Comparison of ENCODE assay signal across 9 mouse cellular contexts in genomic region chr11:108224233-108224973, GRCm38 (mm10).
A peak's percentile ranks its signal among the peaks of the same experiment; 100 is the strongest.
DNase-seq lines count a peak whose midpoint lies in the region; ATAC-seq and TF ChIP-seq lines count a peak whose summit lies in the region.
"Had no signal": no experiment of that assay in that cellular context is flagged by ENCODE, and none has a peak within 500 bp of the region (broad histone marks: within the 10 kb centered on the region; RNA-seq: fewer than 3 reads in every experiment).

No protein-coding gene starts in this region.

- no peak for ATAC-seq in heart, embryonic 11.5 days (replicated peaks; ENCODE audit: insufficient number of reproducible peaks, low FRiP score, low TSS enrichment)
- 0 out of 2 replicates have a peak, but pooled peaks have one; percentile 20 for ATAC-seq in lung, embryonic 15.5 days (ENCODE audit: borderline replicate concordance, extremely low read depth, low FRiP score, low TSS enrichment)

- no peak for TF ChIP-seq POLR2A in heart, adult 2 months (IDR thresholded peaks at IDR 0.05; ENCODE audit: insufficient read depth, low read depth, low read length)

- peak overlapping the region; percentile 39 for H3K4me2 ChIP-seq in heart, embryonic 11.5 days
- H3K4me2 ChIP-seq in lung, embryonic 15.5 days, result no peak overlapping the region
- H3K4me2 ChIP-seq: liver, embryonic 15.5 days had no signal

- intact Hi-C loops in heart, adult 2 months (cut with DNase I), result no loop called here

- no peaks in the 10 kb centered on the region for H3K9me3 ChIP-seq in heart, embryonic 11.5 days (replicated peaks; ENCODE audit: control insufficient read depth, low read length)
- H3K9me3 ChIP-seq in lung, embryonic 15.5 days, result no peaks in the 10 kb centered on the region
- H3K9me3 ChIP-seq: liver, embryonic 15.5 days had no signal

- no peak overlapping the region for H3K4me3 ChIP-seq in heart, embryonic 11.5 days (ENCODE audit: low read depth, low read length)
- H3K4me3 ChIP-seq in heart, adult 2 months, result no peak overlapping the region
- H3K4me3 ChIP-seq in lung, embryonic 15.5 days, result no peak overlapping the region
- H3K4me3 ChIP-seq: liver, embryonic 15.5 days had no signal

- DNase-seq in heart, adult 2 months, result no peak
- DNase-seq in lung, postnatal 36 days, result no peak
- DNase-seq in cerebellum, adult 9-11 months, result peak; percentile 16
- peak; percentile 63 for DNase-seq in skeletal muscle tissue, adult 2 months (ENCODE audit: low read depth, low spot score)
- DNase-seq in adrenal gland, postnatal 25 days, result no peak
- DNase-seq in embryo, embryonic 11 days, result no peak

- 35% methylated on average over 11 of the region's 11 CpGs for WGBS in heart, embryonic 11.5 days (ENCODE audit: insufficient replicate concordance)
- whole genome bisulfite sequencing in heart, adult 2 months, result 60% methylated on average over 11 of the region's 11 CpGs
- WGBS in lung, embryonic 15.5 days, result 43% methylated on average over 11 of the region's 11 CpGs

- H3K27ac ChIP-seq in heart, embryonic 11.5 days (ENCODE audit: low read depth, low read length), result peak overlapping the region; percentile 57; the same call in 1 of the 2 replicates
- no peak overlapping the region for H3K27ac ChIP-seq in heart, adult 2 months
- peak overlapping the region; percentile 22; the same call in 1 of the 2 replicates for H3K27ac ChIP-seq in lung, embryonic 15.5 days

- TF ChIP-seq CTCF in heart, adult 2 months (IDR thresholded peaks at IDR 0.05), result no peak

- H3K79me2 ChIP-seq in heart, adult 2 months (replicated peaks; ENCODE audit: control insufficient read depth, insufficient read depth, low read length), result no peaks in the 10 kb centered on the region

- H3K27me3 ChIP-seq in heart, embryonic 11.5 days (ENCODE audit: control insufficient read depth, insufficient read depth, low read length), result no peaks in the 10 kb centered on the region
- H3K27me3 ChIP-seq in heart, adult 2 months (ENCODE audit: control insufficient read depth, insufficient read depth, low read length), result no peaks in the 10 kb centered on the region
- no peaks in the 10 kb centered on the region for H3K27me3 ChIP-seq in lung, embryonic 15.5 days
- H3K27me3 ChIP-seq: liver, embryonic 15.5 days had no signal

- peaks cover 33% of the 10 kb centered on the region for H3K4me1 ChIP-seq in heart, embryonic 11.5 days (ENCODE audit: control insufficient read depth, insufficient read depth, low read length)
- H3K4me1 ChIP-seq in heart, adult 2 months (ENCODE audit: control insufficient read depth, insufficient read depth, low read length), result peaks cover 5% of the 10 kb centered on the region
- H3K4me1 ChIP-seq in lung, embryonic 15.5 days, result peaks cover 52% of the 10 kb centered on the region

- no peaks in the 10 kb centered on the region for H3K36me3 ChIP-seq in heart, embryonic 11.5 days (ENCODE audit: control insufficient read depth, insufficient read depth, low read length)
- no peaks in the 10 kb centered on the region for H3K36me3 ChIP-seq in heart, adult 2 months (ENCODE audit: control insufficient read depth, insufficient read depth, low read length)
- H3K36me3 ChIP-seq in lung, embryonic 15.5 days, result no peaks in the 10 kb centered on the region
- H3K36me3 ChIP-seq: liver, embryonic 15.5 days had no signal

- no peak overlapping the region for H3K9ac ChIP-seq in heart, embryonic 11.5 days (ENCODE audit: low read depth, low read length)
- no peak overlapping the region for H3K9ac ChIP-seq in heart, adult 2 months (ENCODE audit: low read depth, low read length)
- no peak overlapping the region for H3K9ac ChIP-seq in lung, embryonic 15.5 days
- H3K9ac ChIP-seq: liver, embryonic 15.5 days had no signal

- TF ChIP-seq EP300 in heart, adult 2 months (IDR thresholded peaks at IDR 0.05; ENCODE audit: insufficient read depth, low read depth, low read length), result no peak

Comparison
In these comparisons a context has a peak if more than half of its experiments do, and no peak if none do; other contexts are left out.
1. DNase-seq: peak in cerebellum, adult 9-11 months (single experiment) and skeletal muscle tissue, adult 2 months (single experiment); none in heart, adult 2 months (0 of 2), lung, postnatal 36 days (single experiment), adrenal gland, postnatal 25 days (single experiment) and embryo, embryonic 11 days (single experiment).